Mouse (Mus musculus) heart, embryonic 14.5 days (tissue): ENCODE measurements around the gene Selenbp1. TPM values are rescaled to one million over a fixed set of nuclear protein-coding genes. Genes with fewer than 3 reads are reported as not detected.
A peak's percentile ranks its signal among the peaks of the same experiment; 100 is the strongest.
"Not testable (repeated sequence)": the region's sequence is repeated elsewhere in the genome, so short reads cannot be mapped to it uniquely, and the experiment has no call there.

Experiments
- ATAC-seq: fragments of 200-750 bp; cut with Nextera tagmentation; 2 replicates; pipeline ENCODE4 v1.8.0; 2017; ENCODE audit warnings: low read depth, moderate TSS enrichment; ENCODE audit not compliant: insufficient number of reproducible peaks, insufficient read depth, low FRiP score
- H3K27ac ChIP-seq, 2 experiments: fragments of 200-500 bp in 1 of 2; fragments of 300-500 bp in 1 of 2; sonication (generic) in 1 of 2; replicated peaks in 1 of 2; 2 replicates each; pipeline ENCODE4 v1.5.1; 2012 to 2014; ENCODE audit warnings: low read depth in 2 of 2, low read length in 2 of 2, control low read depth in 1 of 2, mild to moderate bottlenecking in 1 of 2, mixed read lengths in 1 of 2; ENCODE audit not compliant: control insufficient read depth in 1 of 2, insufficient read depth in 1 of 2
- H3K27me3 ChIP-seq: fragments of 300-500 bp; sonication (generic); 2 replicates; pipeline ENCODE4 v1.6.1; 2014; ENCODE audit warnings: mild to moderate bottlenecking, low read length, control low read depth; ENCODE audit not compliant: control insufficient read depth, insufficient read depth
- H3K36me3 ChIP-seq: fragments of 300-500 bp; sonication (generic); 2 replicates; pipeline ENCODE4 v1.6.1; 2014; ENCODE audit warnings: mild to moderate bottlenecking, control low read depth, low read length, mixed read lengths; ENCODE audit not compliant: control insufficient read depth, insufficient read depth
- H3K4me1 ChIP-seq, 2 experiments: fragments of 200-500 bp in 1 of 2; fragments of 300-500 bp in 1 of 2; sonication (generic) in 1 of 2; 2 replicates each; pipeline ENCODE4 v1.6.1; 2012 to 2014; ENCODE audit warnings: low read length in 2 of 2, control low read depth in 1 of 2, mixed read lengths in 1 of 2; ENCODE audit not compliant: control insufficient read depth in 2 of 2, insufficient read depth in 2 of 2
- H3K4me2 ChIP-seq: fragments of 300-500 bp; sonication (generic); 2 replicates; pipeline ENCODE4 v1.6.1; 2014; ENCODE audit warnings: mild to moderate bottlenecking, low read length
- H3K4me3 ChIP-seq, 2 experiments: fragments of 200-500 bp in 1 of 2; fragments of 300-500 bp in 1 of 2; sonication (generic) in 1 of 2; 2 replicates each; pipeline ENCODE4 v1.5.1; 2012 to 2014; ENCODE audit warnings: low read length in 2 of 2, mild to moderate bottlenecking in 2 of 2, control low read depth in 1 of 2, low read depth in 1 of 2, moderate library complexity in 1 of 2; ENCODE audit not compliant: control insufficient read depth in 1 of 2, insufficient read depth in 1 of 2
- H3K9ac ChIP-seq: fragments of 300-500 bp; sonication (generic); 2 replicates; pipeline ENCODE4 v1.6.1; 2014; ENCODE audit warnings: mild to moderate bottlenecking, low read length
- H3K9me3 ChIP-seq: fragments of 300-500 bp; sonication (generic); 2 replicates; pipeline ENCODE4 v1.6.1; 2016; ENCODE audit warnings: low read length, control low read depth; ENCODE audit not compliant: control insufficient read depth
- WGBS: fragments of 180-500 bp; shearing (Covaris S2); extraction: QIAGEN DNeasy Blood & Tissue Kit; methylation state at CpG from one replicate; pipeline ENCODE4 v1.1.7; 2014; 5-methylcytosine and 5-hydroxymethylcytosine counted together
- polyA plus RNA-seq: library from polyadenylated mRNA; unstranded; fragments of >200 nt; fragmentation: Nextera tagmentation; extraction: Ambion mirVana; gene quantifications from 2 replicates; pipeline ENCODE4 v1.2.1, GENCODE M21; 2014

Selenbp1 gene
- polyA plus RNA-seq, 1 experiment from 2014 or later, result 74.5 TPM

GRCm38 (mm10) chr3:94934564-94934963 is 1.7 kb downstream of the Selenbp1 start:
- not testable (repeated sequence) for H3K36me3 ChIP-seq, H3K4me3 ChIP-seq, ATAC-seq, H3K4me2 ChIP-seq, H3K9me3 ChIP-seq, H3K27ac ChIP-seq, H3K27me3 ChIP-seq, H3K9ac ChIP-seq
- H3K4me1 ChIP-seq, result peaks cover 8 to 12% of the 10 kb centered on the region in 2 experiments
- WGBS, result 93% methylated on average over 3 of the region's 3 CpGs

GRCm38 (mm10) chr3:94935332-94935731 is 2.5 kb downstream of the Selenbp1 start:
- H3K27me3 ChIP-seq, H3K36me3 ChIP-seq, ATAC-seq, H3K9me3 ChIP-seq, H3K4me2 ChIP-seq, H3K9ac ChIP-seq, H3K4me3 ChIP-seq, H3K27ac ChIP-seq: not testable (repeated sequence)
- 79% methylated on average over 3 of the region's 3 CpGs for WGBS
- peaks cover 8 to 16% of the 10 kb centered on the region in 2 experiments for H3K4me1 ChIP-seq

- not testable (repeated sequence) for H3K9ac ChIP-seq, ATAC-seq, H3K9me3 ChIP-seq, H3K27ac ChIP-seq, H3K27me3 ChIP-seq, H3K36me3 ChIP-seq, H3K4me2 ChIP-seq, H3K4me3 ChIP-seq
- WGBS, result 80% methylated on average over 5 of the region's 5 CpGs
- peaks cover 8 to 16% of the 10 kb centered on the region in 2 experiments for H3K4me1 ChIP-seq
These were observed 3.3 kb downstream of the Selenbp1 start for GRCm38 (mm10) chr3:94936147-94936546.

- H3K4me2 ChIP-seq, result not testable (repeated sequence)
- 84% methylated on average over 6 of the region's 7 CpGs for WGBS
These were observed 4.3 kb downstream of the Selenbp1 start for GRCm38 (mm10) chr3:94937194-94937593.

GRCm38 (mm10) chr3:94940033-94940432 is 7.2 kb downstream of the Selenbp1 start:
- H3K9me3 ChIP-seq, H3K4me1 ChIP-seq, H3K4me2 ChIP-seq, H3K27me3 ChIP-seq, H3K27ac ChIP-seq, H3K36me3 ChIP-seq, H3K4me3 ChIP-seq, H3K9ac ChIP-seq: not testable (repeated sequence)
- WGBS, result 15% methylated on average over 9 of the region's 9 CpGs
- ATAC-seq, result peak; percentile 52; the same call in 1 of the 2 replicates

More at GRCm38 (mm10) chr3:94937194-94937593, 4.3 kb downstream of the Selenbp1 start:
- H3K4me3 ChIP-seq, ATAC-seq, H3K27me3 ChIP-seq, H3K9me3 ChIP-seq, H3K27ac ChIP-seq, H3K9ac ChIP-seq, H3K36me3 ChIP-seq: not testable (repeated sequence)
- H3K4me1 ChIP-seq, result peaks cover 5 to 14% of the 10 kb centered on the region in 2 experiments

GRCm38 (mm10) chr3:94942211-94942967 is 9.5 kb downstream of the Selenbp1 start:
- H3K4me1 ChIP-seq, H3K9ac ChIP-seq, H3K9me3 ChIP-seq, H3K27ac ChIP-seq, ATAC-seq, H3K4me2 ChIP-seq, H3K36me3 ChIP-seq, H3K27me3 ChIP-seq, H3K4me3 ChIP-seq: not testable (repeated sequence)
- WGBS, result 65% methylated on average over 8 of the region's 9 CpGs

GRCm38 (mm10) chr3:94943706-94944105 is 10.8 kb downstream of the Selenbp1 start:
- not testable (repeated sequence) for H3K27ac ChIP-seq, H3K36me3 ChIP-seq, H3K9ac ChIP-seq, ATAC-seq, H3K27me3 ChIP-seq, H3K4me3 ChIP-seq, H3K9me3 ChIP-seq, H3K4me1 ChIP-seq, H3K4me2 ChIP-seq
- WGBS, result 27% methylated on average over 4 of the region's 4 CpGs
